Mouse (Mus musculus): ENCODE data around the gene Nr1i3.
"Not testable (repeated sequence)": the region's sequence is repeated elsewhere in the genome, so short reads cannot be mapped to it uniquely, and the experiment has no call there.

Gene Nr1i3

DNA sequence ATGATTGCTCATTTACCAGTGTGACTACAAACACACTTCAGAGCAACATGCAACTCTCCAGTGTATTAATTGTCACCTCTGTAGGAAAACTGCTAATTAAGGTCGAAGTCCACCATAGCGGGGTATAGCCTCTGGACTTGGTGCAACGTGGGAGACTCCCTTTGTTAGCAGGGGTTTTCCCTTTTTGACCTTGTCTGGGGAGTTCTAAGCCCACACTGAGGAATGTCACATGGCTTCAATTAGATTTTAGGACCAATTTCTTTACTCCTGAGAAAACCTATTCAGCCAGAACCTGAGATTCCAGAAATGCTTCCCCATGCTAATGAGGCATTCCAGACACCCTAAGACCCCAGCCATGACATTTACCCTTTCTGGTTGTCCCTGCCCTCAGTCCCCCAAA, 16.4 kb downstream of the Nr1i3 start:
- DNase-seq (ENCODE audit: extremely low spot score, low spot score): no peak

DNA sequence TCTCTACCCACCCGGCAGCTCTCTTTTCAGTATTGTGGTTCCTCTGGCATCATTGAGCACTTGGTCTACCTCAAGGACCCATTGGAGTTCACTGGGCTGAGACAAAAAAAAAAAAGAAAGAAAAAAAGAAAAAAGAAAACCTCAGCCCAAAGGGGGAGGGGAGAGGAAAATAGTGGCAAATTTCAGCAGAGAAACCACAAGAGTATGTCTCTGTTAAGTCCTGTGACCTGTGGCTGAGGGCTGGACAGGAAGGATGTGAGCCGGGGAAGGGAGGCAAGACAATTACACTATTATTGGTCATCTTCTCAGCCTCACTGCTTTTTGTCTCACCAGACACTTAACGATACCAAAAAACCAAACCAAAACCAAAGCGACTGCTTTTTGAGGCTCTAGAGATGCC, 18.1 kb downstream of the Nr1i3 start:
- DNase-seq (ENCODE audit: extremely low spot score, low spot score): no peak

DNA sequence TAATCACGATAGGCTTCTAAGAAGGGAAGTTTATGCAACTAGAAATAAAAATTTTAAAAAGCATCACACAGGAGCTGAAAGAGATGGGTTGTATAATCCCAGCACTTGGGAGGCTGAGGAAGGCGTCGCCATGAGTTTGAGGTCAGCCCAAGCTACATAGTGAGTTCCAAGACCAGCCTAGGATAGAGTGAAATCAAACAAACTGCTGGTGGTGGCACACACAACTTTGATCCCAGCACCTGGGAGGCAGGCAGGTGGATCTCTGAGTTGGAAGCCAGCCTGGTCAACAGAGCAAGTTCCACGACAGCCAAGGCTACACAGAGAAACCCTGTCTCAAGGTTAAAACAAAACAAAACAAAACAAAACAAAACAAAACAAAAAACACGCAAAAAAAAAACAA, 18.6 kb downstream of the Nr1i3 start:
- no peak for DNase-seq (ENCODE audit: extremely low spot score, low spot score)

DNA sequence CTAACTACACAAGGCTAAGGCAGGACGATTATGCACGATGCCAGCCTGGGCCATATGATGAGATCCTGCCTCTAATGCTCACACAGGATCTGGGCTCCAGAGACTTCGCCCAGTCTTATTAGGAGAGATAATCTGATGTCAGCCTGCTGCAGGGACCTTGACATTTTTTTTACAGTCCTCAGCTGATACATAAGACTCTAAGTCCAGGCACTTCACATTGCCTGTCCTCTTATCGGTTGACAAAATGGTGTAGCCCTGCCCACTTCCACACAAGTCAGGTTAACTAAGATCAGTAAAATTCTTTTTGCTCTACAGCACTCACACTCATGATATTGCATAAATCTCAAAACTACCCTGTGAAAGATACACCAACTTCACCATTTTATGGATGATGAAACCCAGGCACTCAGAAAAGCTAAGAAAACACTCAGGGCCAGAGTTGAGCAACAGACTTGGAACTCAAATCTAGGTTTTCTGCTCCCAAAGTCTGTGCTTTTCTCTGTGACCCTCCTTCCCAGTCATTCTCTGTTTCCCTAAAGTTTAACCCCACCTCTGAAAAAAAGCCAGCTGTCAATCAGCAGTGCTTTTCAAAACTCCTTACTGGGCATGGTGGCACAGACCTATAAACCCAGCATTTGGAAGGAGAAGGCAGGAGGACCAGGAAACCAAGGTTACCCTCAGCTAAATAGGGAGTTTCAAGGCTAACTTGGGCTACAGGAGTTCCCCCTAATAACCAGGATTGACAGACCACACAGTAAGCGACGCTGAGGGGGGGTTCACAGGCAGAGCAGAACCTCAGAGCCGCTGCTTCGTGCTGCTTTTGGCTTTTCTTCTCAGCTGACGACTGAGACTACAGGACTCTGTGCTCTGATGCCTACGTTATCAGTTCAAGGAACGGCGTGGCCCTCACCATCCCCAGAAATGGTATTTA, 19.3 kb downstream of the Nr1i3 start:
- no peak for DNase-seq (ENCODE audit: extremely low spot score, low spot score)

DNA sequence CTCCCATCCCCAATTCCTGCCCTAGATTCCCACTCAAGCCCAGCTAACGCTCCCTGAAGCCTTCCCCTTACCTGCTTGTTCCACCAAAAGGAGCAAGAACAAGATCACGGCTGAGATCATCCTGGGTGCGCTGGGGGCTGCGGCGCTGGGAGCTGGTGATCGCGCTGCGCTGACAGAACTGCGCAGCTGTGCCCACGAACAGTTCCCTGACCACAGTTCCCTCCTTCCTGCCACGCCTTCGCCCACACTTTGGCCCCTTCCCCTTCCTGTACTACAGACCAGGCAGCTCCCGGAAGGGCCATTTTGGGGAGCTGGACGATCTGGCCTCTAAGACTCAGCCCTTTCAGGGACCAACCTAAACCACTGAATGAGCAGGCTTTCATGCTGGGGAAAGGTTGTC, 20.4 kb downstream of the Nr1i3 start, which contains the start of gene Fcer1g:
TSS of gene Fcer1g (minus strand) at position 240 of the 400 bp plus-strand sequence.
- DNase-seq (ENCODE audit: extremely low spot score, low spot score): no peak

DNA sequence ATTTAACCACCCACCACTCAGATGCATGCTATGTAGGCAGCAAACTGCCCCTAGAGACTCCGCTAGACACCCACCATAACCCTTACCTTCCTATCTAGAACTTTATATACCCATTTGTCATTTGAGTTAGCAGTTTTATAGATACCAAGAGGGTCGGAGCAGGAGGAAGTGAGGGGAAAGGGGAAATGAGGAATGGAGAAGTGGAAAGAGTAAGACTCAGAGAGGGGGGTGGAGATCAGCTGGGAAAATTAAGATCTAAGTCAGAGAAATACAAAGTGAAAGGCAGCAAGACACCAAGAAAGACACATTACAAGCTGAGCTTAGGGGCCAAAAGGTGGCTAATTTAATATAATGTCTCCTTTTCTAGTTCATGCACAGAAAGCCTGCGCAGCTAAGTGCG, 20.8 kb downstream of the Nr1i3 start:
- DNase-seq (ENCODE audit: extremely low spot score, low spot score): no peak

DNA sequence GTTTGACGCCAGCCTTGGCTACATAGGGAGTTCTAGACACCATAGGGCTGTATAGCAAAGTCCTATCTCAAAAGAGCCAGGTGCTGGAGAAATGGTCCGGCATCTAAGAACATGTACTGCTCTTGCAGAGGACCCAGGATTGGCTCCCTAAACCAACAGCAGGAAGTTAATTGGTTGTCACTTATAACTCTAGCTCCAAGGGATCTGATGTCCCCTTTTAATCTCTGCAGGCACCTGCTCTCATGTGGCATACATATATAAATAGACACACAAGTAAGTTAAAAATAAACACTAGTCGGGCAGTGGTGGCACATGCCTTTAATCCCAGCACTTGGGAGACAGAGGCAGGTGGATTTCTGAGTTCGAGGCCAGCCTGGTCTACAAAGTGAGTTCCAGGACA, 22.0 kb downstream of the Nr1i3 start:
- DNase-seq (ENCODE audit: extremely low spot score, low spot score): no peak

DNA sequence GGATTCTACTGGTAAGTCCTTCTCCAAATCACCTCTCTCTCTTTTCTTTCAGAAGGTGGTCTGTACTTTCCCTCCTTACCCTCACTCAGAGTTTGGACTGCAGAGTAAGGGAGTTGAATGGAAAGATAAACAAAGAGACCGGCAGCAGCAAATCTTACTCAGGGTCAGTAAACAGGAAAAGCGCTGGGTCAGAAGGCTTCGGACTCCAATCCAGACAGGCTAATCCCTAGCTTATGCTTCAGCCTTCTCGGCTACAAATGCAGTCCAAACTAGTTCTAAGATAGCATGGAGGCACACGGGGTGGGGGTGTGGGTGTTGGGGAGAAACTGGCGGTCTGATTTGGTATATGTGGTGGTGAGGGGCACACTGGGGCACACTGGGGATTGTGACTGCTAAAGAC, 23.7 kb downstream of the Nr1i3 start:
- no peak for DNase-seq (ENCODE audit: extremely low spot score, low spot score)

DNA sequence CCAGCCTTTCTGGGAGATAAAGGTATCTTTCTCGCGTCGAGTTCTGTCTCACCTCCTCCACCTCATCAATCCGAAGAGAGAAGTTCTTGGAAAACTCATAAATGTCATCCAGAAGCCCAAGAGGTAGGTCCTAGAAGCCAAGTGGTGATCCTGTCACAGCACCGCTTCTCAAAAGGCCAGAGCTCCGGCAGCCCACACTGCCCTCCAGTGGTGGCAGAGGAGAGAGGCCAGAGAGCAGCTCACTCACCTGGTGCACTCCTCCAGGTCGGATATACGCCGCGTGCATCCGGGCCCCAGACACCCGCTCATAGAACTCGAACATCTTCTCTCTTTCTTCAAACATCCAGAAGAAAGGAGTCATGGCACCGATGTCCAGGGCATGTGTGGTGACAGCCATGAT, 24.7 kb downstream of the Nr1i3 start:
- DNase-seq (ENCODE audit: extremely low spot score, low spot score): no peak

DNA sequence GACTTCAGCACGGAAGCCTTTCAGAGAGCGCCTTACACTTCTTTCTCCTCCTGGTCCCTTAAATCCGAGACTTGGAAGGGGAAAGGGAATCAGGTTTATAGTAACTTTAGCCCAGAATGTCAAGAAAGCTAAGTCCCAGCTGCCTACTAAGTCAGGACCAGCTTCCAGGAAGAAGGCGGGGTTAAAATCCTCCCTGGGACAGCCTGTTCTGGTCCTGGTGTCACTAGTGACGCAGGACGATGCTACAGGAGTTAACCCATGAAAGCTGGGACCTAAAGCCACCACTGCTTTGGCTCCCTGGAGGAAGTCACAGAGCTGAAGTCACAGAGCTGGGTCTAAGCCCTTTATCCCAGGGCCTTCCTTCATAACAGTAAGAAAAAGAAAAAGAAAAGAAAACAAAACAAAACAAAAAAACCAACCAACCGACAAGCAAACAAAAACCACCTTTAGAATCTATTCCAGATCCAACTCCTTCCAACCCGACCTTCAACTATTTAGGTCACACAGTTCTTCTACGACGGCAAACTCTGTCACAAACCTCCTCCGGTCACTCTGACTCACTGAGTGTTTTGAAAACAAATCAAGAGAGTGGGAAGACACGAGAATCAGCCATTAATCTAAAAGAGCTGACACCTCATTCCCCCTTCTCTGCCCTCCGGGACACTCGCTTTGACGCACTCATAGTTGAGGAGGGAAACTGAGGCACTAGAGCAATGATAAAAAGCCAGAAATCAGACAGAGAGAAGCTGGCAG, 26.4 kb downstream of the Nr1i3 start:
- no peak for DNase-seq (ENCODE audit: extremely low spot score, low spot score)

DNA sequence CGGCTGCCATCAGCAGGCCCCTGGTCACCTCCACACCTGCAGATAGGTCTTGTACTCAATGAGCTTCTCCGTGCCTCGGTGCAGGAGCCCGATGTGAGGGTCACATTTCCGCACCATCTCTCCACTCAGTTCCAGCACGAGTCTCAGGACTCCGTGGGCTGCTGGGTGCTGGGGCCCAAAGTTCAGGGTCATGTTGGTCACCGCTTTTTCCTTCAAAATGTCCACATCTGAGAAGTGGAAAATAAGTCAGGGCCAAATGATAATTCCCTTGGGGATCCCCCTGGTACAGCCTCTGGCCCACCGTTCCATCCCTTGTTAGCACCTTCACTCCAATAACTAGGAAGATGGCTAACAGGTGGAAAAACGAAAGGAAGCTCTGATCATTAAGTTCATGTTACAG, 27.1 kb downstream of the Nr1i3 start:
- no peak for DNase-seq (ENCODE audit: extremely low spot score, low spot score)

DNA sequence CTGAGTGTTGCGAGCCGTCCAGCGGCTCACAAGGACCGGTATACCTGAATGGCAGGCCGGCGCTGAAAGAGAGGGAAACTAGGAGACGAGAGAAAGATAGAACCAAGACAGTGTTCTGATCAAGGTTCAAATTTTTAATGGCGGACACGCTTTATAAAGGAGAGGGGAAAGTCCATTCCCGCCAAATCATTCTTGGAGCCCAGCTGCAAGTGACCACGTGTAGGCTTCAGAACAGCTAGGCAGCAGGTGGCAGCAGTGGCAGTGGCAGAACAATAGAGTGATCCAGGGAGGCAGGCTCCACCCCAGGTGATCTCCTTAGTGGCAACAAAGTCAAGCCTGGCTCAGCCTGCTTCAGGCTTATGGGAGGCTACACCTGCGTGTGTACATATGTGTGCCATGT, 28.2 kb downstream of the Nr1i3 start:
- DNase-seq (ENCODE audit: extremely low spot score, low spot score): not testable (repeated sequence)

DNA sequence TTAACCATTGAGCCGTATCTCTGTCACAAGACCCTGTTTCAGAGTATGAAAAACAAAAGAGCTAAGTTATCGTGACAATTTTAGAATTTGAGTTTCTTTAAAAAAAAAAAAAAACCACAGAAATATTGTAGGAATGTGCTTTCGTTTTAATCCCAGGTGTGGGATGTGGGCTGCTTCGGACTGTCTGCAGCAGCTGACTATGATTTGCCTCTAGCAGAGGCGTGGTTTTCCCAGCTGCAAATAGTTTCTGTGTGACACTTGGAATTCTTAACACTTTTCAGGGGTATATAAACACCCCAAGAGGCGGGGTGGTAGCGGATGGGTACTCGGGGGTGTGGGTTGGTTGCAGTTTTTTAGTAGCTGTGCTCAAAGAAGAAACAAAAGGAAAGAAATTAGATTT, 31.6 kb downstream of the Nr1i3 start:
- no peak for DNase-seq (ENCODE audit: extremely low spot score, low spot score)

DNA sequence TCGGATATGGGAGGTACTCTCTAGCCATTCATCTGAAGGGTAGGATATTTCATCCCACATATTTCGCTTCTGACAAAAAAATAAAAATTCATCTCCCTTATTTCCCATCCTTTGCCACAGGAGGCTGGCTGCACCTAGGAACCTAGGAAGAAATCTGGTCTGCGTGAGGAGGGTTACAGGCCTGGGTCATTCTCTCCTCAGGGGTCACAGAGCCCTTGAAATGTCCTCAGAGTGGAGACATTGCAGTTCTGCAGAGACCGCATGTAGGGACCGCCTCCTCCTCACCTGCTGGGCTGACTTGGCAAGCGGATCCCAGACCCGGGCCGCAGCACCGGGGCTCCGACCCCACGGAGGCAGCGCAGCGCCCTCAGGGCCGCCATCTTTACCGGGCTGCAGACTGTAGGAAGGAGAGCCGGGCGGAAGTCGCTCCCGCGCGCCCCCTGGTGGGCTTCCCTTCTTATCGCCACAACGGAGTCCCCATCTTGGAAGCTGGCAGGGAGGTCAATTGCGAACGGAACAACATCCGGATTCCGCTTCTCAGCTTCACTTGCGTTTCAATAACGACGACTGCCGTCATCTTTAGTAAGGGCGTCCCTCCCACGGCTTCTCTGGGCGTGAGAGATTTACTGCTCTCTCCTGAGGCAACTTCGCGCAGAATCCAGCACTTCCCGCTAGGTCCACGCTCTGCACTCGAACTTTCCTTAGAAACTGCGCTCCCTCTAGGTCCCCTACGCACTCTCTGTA, 33.1 kb downstream of the Nr1i3 start:
- peak; percentile 98 for DNase-seq (ENCODE audit: extremely low spot score, low spot score)

DNA sequence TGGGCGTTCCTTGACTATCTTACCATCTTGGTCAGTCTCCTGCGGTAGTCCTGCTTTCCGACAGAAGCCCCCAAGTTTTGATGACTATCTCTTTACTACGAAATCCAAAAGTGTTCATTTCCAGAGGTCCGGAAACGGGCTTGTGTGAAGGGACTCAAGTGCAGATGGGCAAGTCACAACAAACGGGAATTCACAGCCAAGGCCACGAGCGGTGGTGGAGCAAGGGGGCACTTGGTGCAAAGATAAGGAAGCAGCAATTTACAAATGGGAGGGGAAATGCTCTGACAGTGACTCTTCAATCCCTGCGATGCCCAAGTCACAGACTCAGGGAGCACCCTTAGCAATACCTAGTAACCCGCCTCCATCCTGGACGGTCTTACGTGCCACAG, 33.7 kb downstream of the Nr1i3 start:
- DNase-seq (ENCODE audit: extremely low spot score, low spot score): no peak

DNA sequence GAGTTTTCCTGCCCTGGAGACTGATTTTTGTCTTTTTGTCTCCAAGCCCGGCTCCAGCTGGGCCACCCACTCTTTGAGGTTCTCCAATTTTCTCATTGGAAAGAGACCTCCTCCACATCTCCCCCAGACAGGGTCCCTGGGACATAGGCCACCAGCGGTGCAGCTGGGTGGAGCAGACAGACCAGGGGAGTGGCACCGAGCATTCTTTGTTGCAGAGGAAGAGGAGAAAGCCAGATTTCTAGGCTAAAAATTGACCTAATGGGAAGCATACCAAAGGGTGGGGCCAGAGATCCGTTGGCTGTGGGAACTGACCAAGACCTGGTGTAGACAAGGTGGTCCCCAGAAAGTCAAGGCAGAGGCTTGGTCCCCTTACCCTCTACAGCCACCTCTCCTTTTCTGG, 34.1 kb downstream of the Nr1i3 start:
- no peak for DNase-seq (ENCODE audit: extremely low spot score, low spot score)

DNA sequence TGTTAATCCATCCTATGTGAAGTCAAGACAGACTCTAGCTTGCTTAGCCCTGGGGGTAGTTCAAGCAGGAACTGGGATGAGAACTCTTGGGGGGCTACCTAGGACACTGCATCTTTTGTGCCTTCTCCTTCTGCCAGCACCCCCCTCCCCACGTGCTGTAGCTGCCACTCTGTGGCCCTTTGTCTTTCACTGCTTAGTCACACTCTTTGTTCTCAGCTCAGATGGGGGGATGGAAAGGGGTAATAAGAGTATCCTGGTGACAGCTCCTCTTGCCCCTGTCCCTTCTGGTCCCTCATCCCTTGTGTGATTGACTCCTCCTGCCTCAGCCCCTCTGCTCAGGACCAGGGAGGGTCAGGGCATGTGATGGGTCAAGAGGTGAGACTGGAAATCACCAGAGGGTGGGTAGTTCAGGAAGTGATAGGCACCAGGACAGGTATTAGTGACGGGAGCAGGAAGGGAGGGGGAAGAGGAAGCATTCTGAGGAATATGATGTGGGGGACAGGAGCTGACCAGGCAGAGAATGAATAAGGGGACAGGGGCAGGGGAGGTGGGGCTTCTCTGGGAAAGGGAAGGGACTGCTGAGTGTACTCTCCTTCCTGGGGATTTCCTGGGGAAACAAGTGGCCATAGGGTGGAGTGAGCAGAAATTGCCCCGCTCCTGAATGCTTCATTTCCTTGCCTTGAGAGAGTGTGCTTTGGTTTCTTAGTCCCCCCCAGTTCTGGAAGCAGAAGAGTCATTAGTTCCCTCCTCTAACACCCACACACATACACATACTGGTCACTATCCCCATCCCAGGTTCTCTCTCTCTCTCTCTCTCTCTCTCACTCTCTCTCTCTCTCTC, 34.8 kb downstream of the Nr1i3 start:
- DNase-seq (ENCODE audit: extremely low spot score, low spot score): no peak

DNA sequence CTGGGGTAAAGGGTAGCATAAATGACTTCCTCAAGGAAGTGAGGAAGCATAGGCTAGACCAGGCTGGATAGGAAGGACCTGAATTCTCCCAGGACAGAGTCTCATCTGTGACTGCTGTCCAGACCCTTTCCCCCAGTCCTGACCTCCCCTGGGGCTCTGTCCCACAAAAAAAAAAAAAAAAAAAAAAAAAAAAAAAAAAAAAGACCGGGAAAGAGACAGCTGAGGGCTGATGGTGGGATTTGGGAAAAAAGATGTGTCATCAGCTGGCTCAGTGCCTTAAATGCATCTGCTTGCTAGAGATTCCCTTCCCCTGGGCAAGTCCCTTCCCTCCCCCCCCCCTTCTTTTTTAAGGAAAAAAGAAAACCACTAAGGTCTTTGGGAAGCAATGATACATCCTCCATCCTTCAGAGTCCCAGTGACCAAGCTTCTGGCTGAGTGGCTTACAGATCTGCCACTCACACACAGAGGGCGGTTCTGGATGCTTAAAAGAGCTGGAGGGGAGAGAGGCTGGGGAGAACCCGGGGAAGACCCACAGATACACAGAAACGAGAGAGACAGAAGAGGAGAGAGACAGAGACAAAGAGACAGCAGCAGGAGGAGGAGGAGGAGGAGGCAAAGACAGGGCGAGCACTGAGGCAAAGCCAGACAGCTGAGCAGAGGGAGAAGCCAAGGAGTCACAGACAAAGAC, 36.3 kb downstream of the Nr1i3 start, which contains the start of gene Adamts4:
TSS of gene Adamts4 (plus strand) at position 509 of the 688 bp plus-strand sequence.
- peak; percentile 54 for DNase-seq (ENCODE audit: extremely low spot score, low spot score)

DNA sequence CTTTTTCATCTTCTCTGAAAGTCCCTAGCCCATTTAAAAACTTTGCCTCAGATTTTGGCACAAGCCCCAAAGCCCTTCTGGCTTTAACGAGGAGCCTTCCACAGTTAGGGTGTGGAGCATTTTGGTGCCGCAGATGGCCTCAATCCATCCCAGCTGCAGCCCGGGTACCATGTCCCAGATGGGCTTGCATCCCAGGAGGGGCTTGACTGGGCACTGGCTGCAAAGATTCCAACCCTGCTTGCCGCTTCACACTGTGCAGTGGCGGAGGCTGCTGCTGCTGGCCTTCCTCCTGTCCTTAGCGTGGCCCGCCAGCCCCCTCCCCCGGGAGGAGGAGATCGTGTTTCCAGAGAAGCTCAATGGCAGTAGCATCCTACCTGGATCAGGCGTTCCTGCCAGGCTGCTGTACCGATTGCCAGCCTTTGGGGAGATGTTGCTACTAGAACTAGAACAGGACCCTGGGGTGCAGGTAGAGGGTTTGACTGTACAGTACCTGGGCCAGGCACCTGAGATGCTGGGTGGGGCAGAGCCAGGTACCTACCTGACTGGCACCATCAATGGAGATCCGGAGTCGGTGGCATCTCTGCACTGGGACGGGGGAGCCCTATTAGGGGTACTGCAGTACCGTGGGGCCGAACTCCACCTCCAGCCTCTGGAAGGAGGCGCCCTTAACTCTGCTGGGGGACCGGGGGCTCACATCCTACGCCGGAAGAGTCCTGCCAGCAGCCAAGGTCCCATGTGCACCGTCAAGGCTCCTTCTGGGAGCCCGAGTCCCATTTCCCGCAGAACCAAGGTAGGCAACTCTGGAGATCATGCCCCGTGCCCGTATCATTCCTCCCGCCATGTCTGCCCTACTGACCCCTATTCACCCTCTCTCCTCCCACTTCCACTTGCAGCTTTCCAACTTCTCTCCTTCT, 37.2 kb downstream of the Nr1i3 start, which contains the start of gene Ndufs2:
TSS of gene Ndufs2 (minus strand) at position 709 of the 914 bp plus-strand sequence.
- peak; percentile 50 for DNase-seq (ENCODE audit: extremely low spot score, low spot score)
